Mouse (Mus musculus) macrophage (primary cell): ENCODE results near the gene Bcl2a1a. TPM values are rescaled to one million over a fixed set of nuclear protein-coding genes. Genes with fewer than 3 reads are reported as not detected.

Experiments
- polyA plus RNA-seq: library from polyadenylated mRNA; stranded (reverse); fragments of 250-400 nt; gene quantifications from 3 replicates; pipeline ENCODE4 v1.2.4, GENCODE M21; 2018; ENCODE audit warnings: inconsistent platforms

Bcl2a1a gene
- polyA plus RNA-seq, 1 experiment from 2014 or later, result 2.7 TPM

Other genes with a start within 250 kb of the Bcl2a1a start
- gene Mthfsl, start 236.6 kb upstream of the Bcl2a1a start, polyA plus RNA-seq, result 105 to 118 TPM (median 111 TPM) in 3 replicates
- 21.3 to 27.9 TPM (median 23.0 TPM) in 3 replicates for gene Bcl2a1d, start 225.0 kb upstream of the Bcl2a1a start, polyA plus RNA-seq
- gene Trim43c, start 117.7 kb upstream of the Bcl2a1a start, polyA plus RNA-seq, result not detected in 3 replicates
- not detected in 3 replicates for gene Trim43b, start 135.9 kb downstream of the Bcl2a1a start, polyA plus RNA-seq
- 123 to 347 TPM (median 195 TPM) in 3 replicates for gene Bcl2a1b, start 242.3 kb downstream of the Bcl2a1a start, polyA plus RNA-seq
- 1.4 to 5.5 TPM (median 4.3 TPM) in 3 replicates for gene Gm29094, start 242.5 kb downstream of the Bcl2a1a start, polyA plus RNA-seq